Mouse (Mus musculus): ENCODE data around the gene D130043K22Rik.

GRCm38 (mm10) chr13:24909112-24909511 lies 64.2 kb downstream of the D130043K22Rik start:
- TF ChIP-seq GATA1 (IDR thresholded peaks at IDR 0.05; ENCODE audit: borderline replicate concordance, low read length) (no peak), FLI1 (IDR thresholded peaks at IDR 0.05; ENCODE audit: low read length) (no peak)

All from megakaryocyte, embryonic 14.5 days (primary cell).